Mouse (Mus musculus) myocyte (in vitro differentiated cells): Measurements from ENCODE around the gene Lgr6.

Experiments
- MAX ChIP-seq: IDR thresholded peaks from one replicate; pipeline ENCODE4 v1.6.1; 2011; ENCODE audit warnings: low read depth, mild to moderate bottlenecking, control low read depth
- POLR2A ChIP-seq: IDR thresholded peaks from one replicate; pipeline ENCODE4 v1.6.1; 2011; ENCODE audit warnings: low read depth, mild to moderate bottlenecking, control low read depth, moderate library complexity; ENCODE audit not compliant: insufficient read length
- USF1 ChIP-seq: IDR thresholded peaks from one replicate; pipeline ENCODE4 v1.6.1; 2011; ENCODE audit warnings: low read depth, mild to moderate bottlenecking, control low read depth, moderate library complexity

DNA sequence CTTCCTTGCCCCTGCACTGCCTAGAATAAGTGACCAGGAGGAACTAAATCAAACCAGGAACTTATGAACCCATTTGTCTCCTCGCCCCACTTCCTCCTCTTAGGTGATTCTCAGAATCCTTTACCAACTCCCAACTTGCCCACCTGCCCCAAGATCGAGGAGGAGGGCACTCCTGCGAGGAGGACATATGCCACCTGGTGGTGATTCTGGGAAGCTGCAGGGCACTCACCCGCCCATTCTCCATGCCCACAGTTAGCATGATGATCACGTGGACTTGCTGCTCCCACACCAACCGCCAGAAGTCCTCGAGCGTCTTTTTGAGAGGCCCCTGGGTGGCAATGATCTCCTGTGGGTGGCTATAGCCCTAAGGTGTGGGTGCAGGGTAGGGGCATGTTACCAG lies 7.6 kb upstream of the Lgr6 start:
- TF ChIP-seq POLR2A (no peak), MAX (no peak), USF1 (peak; percentile 79)
